Mouse (Mus musculus) kidney, embryonic 15.5 days (tissue): Measurements from ENCODE around the gene Fgfr1op. TPM values are rescaled to one million over a fixed set of nuclear protein-coding genes. Genes with fewer than 3 reads are reported as not detected.

Experiments
- ATAC-seq: fragments of 200-750 bp; cut with Nextera tagmentation; replicated peaks from 2 replicates; pipeline ENCODE4 v1.8.0; 2017; ENCODE audit warnings: moderate TSS enrichment; ENCODE audit not compliant: low FRiP score
- H3K27ac ChIP-seq: fragments of 300-500 bp; sonication (generic); 2 replicates; pipeline ENCODE4 v1.5.1; 2015; ENCODE audit warnings: mild to moderate bottlenecking, inconsistent platforms
- H3K27me3 ChIP-seq: fragments of 300-500 bp; sonication (generic); 2 replicates; pipeline ENCODE4 v1.6.1; 2015; ENCODE audit warnings: inconsistent platforms
- H3K36me3 ChIP-seq: fragments of 300-500 bp; sonication (generic); 2 replicates; pipeline ENCODE4 v1.6.1; 2015; ENCODE audit warnings: inconsistent platforms
- H3K4me1 ChIP-seq: fragments of 300-500 bp; sonication (generic); 2 replicates; pipeline ENCODE4 v1.6.1; 2015; ENCODE audit warnings: inconsistent platforms
- H3K4me2 ChIP-seq: fragments of 300-500 bp; sonication (generic); 2 replicates; pipeline ENCODE4 v1.6.1; 2015; ENCODE audit warnings: moderate library complexity, mild to moderate bottlenecking, inconsistent platforms
- H3K4me3 ChIP-seq: fragments of 300-500 bp; sonication (generic); replicated peaks from 2 replicates; pipeline ENCODE4 v1.5.1; 2015; ENCODE audit warnings: mild to moderate bottlenecking, inconsistent platforms
- H3K9ac ChIP-seq: fragments of 300-500 bp; sonication (generic); 2 replicates; pipeline ENCODE4 v1.6.1; 2015; ENCODE audit warnings: mild to moderate bottlenecking, inconsistent platforms
- H3K9me3 ChIP-seq: fragments of 300-500 bp; sonication (generic); replicated peaks from 2 replicates; pipeline ENCODE4 v1.6.1; 2016; ENCODE audit warnings: inconsistent platforms
- WGBS: fragments of 180-500 bp; shearing (Covaris S2); methylation state at CpG from one replicate; pipeline ENCODE4 v1.1.7; 2015; ENCODE audit warnings: mixed read lengths; 5-methylcytosine and 5-hydroxymethylcytosine counted together
- polyA plus RNA-seq: library from polyadenylated mRNA; unstranded; fragments of >200 nt; fragmentation: Nextera tagmentation; extraction: Ambion mirVana; gene quantifications from 2 replicates; pipeline ENCODE4 v1.2.1, GENCODE M21; 2015

Gene Fgfr1op
- polyA plus RNA-seq, 1 experiment from 2014 or later: 38.7 TPM

DNA sequence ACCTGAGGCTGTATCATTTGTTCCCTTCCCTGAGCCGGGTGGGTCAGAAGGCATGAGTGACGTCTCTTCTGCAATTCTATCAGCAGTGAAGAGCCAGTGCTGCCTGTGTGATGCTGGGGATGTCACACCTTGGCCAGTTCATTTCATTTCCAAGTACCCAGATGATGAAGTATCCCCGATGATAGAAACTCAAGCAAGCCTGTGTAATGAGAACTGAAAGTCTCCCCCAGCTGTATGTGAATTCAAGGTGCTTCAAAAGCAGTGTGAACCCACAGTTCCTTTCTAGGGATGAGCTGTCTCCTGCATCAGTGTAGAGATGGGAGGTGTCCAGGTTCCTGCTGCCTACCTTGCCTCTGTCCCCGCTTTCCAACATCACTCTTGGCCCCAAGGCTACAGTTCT, 69.2 kb downstream of the Fgfr1op start:
- H3K27me3 ChIP-seq: no peaks in the 10 kb centered on the region
- WGBS: 83% methylated on average over 4 of the region's 4 CpGs
- H3K4me3 ChIP-seq: no peak overlapping the region
- H3K9ac ChIP-seq: no peak overlapping the region
- H3K4me1 ChIP-seq: 0 out of 2 replicates have a peak, but pooled peaks cover 9% of the 10 kb centered on the region
- no peak for ATAC-seq
- H3K4me2 ChIP-seq: no peak overlapping the region
- H3K36me3 ChIP-seq: no peaks in the 10 kb centered on the region
- no peak overlapping the region for H3K27ac ChIP-seq
- no peaks in the 10 kb centered on the region for H3K9me3 ChIP-seq

DNA sequence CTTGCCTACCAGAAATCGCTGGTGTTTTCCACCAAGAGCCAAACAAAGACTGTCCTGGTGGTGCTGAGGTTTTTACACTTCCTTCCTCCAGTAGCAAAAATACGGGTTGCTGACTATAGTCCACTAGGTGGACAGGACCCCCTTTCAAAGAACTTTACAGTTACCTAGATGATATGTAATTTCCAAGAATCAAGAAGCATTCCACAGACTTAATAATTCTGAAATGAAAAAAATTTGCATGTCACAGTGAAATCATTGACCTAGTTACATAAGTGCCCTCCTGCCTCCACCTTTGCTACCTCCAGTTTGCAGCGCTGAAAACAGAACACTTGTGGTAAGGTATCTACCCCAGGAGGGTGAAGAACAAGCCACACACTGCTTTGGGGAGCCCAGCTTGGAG, 70.4 kb downstream of the Fgfr1op start, which contains the start of gene Ccr6:
Gene Ccr6 (plus strand): TSS at position 301 of the 400 bp plus-strand sequence.
- H3K4me1 ChIP-seq: 0 out of 2 replicates have a peak, but pooled peaks cover 9% of the 10 kb centered on the region
- WGBS: 74% methylated on average over 3 of the region's 3 CpGs
- H3K36me3 ChIP-seq: no peaks in the 10 kb centered on the region
- H3K4me2 ChIP-seq: no peak within 1 kb of the TSS
- ATAC-seq: no peak
- H3K27ac ChIP-seq: no peak within 1 kb of the TSS
- no peak within 1 kb of the TSS for H3K4me3 ChIP-seq
- no peak within 1 kb of the TSS for H3K9ac ChIP-seq
- no peaks in the 10 kb centered on the region for H3K9me3 ChIP-seq
- H3K27me3 ChIP-seq: no peaks in the 10 kb centered on the region

DNA sequence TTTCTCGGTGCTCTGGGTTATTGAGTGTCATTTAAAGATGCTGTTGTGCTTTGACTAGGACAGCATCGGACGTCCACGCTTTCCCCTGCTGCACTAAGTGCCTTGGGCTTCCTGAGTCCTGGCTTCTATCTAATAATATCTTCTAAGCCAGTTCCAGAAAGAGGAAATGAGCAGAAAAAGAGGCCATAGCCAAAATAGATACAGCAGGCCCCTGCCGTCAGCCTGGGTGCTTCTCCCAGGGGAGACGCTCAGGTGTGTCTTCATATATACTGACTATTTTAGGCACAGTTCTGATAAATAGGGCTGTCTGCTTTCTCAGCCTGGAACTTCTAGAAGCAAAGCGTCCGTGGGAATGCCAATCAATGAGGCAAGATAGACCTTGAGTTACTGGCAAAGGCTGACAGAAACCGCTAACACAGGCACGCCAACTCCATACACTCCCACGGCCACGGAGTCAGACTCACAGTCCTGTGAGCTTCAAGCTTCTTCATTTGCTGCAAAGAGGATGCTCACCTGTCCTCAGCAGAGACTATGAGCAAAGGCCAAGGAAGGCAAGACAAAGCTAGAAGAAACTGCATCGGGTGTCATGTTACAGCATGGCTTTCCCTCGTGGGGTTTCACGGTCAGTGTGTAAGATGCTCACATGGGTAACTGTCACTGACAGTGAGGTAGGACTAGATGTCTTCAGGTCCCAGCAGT, 72.9 kb downstream of the Fgfr1op start:
- Histone ChIP-seq H3K4me2 (no peak overlapping the region), H3K27me3 (no peaks in the 10 kb centered on the region), H3K27ac (no peak overlapping the region), H3K4me3 (no peak overlapping the region), H3K36me3 (no peaks in the 10 kb centered on the region), H3K4me1 (0 out of 2 replicates have a peak, but pooled peaks cover 9% of the 10 kb centered on the region), H3K9me3 (no peaks in the 10 kb centered on the region), H3K9ac (no peak overlapping the region)
- ATAC-seq: no peak
- 67% methylated on average over 15 of the region's 15 CpGs for WGBS

DNA sequence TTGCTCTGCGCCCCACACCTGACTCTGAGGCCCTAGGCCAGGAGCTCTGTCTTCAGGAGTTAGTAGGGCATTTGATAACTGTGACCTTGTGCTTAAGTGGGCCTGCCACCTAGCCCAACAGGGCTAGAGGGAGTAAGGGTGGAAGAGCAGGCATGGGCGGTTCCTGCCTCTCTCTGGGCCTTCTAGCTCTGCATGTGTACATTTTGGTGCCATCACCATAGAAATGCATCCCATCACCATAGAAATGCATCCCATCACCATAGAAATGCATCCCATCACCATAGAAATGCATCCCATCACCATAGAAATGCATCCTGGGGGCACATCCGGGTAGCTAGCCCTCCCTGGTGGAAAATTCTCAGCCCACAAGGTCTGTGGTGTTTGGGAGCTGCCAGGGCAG, 74.3 kb downstream of the Fgfr1op start:
- no peak for ATAC-seq
- WGBS: 80% methylated on average over 3 of the region's 3 CpGs
- H3K27me3 ChIP-seq: no peaks in the 10 kb centered on the region
- no peaks in the 10 kb centered on the region for H3K36me3 ChIP-seq
- H3K9ac ChIP-seq: no peak overlapping the region
- no peaks in the 10 kb centered on the region for H3K9me3 ChIP-seq
- no peak overlapping the region for H3K4me3 ChIP-seq
- H3K4me1 ChIP-seq: no peaks in the 10 kb centered on the region
- no peak overlapping the region for H3K27ac ChIP-seq
- no peak overlapping the region for H3K4me2 ChIP-seq

DNA sequence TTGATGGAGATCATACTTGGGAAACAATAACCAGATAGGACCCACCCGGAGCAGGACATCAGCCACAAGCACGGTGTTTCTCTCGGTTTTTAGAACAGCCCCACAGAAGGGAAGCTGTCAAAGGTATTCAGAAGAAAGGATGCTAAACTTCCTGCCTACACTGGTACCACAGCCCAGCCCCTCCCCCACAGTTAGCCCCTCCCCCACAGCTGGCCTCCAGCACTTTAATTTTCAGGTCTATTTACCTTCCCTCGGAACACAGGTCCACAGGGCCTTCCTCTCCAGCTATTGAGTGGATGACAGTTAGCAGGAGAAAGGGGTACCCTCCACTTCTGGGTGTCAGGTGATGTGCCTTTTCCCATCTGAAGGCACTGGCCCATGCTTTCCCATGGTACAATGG, 75.2 kb downstream of the Fgfr1op start:
- no peaks in the 10 kb centered on the region for H3K9me3 ChIP-seq
- no peak overlapping the region for H3K9ac ChIP-seq
- H3K27ac ChIP-seq: no peak overlapping the region
- H3K27me3 ChIP-seq: no peaks in the 10 kb centered on the region
- H3K4me3 ChIP-seq: no peak overlapping the region
- no peaks in the 10 kb centered on the region for H3K36me3 ChIP-seq
- 64% methylated on average over 4 of the region's 4 CpGs for WGBS
- ATAC-seq: no peak
- no peak overlapping the region for H3K4me2 ChIP-seq
- H3K4me1 ChIP-seq: no peaks in the 10 kb centered on the region

DNA sequence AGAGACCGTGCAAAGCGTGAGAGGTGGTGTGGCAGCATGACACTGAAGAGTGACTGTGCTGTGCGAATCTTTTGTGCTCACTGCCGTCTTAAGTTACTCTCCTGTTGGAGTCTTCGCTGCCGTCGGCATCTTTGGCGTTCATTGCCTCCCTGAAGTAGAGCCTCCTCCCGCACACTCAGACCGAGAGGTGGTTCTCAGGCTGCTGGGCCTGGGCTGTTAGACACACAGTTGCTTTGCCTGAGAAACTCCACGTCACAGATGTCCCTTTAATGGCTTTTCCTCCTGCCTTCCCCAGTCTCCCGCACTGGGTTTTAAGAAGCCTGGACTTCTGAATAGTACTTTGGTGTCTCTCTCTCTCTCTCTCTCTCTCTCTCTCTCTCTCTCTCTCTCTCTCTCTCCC, 76.3 kb downstream of the Fgfr1op start:
- Histone ChIP-seq H3K27me3 (no peaks in the 10 kb centered on the region), H3K9ac (no peak overlapping the region), H3K36me3 (no peaks in the 10 kb centered on the region), H3K4me1 (no peaks in the 10 kb centered on the region), H3K4me2 (no peak overlapping the region), H3K9me3 (no peaks in the 10 kb centered on the region), H3K4me3 (no peak overlapping the region), H3K27ac (no peak overlapping the region)
- ATAC-seq: no peak
- 56% methylated on average over 12 of the region's 12 CpGs for WGBS

DNA sequence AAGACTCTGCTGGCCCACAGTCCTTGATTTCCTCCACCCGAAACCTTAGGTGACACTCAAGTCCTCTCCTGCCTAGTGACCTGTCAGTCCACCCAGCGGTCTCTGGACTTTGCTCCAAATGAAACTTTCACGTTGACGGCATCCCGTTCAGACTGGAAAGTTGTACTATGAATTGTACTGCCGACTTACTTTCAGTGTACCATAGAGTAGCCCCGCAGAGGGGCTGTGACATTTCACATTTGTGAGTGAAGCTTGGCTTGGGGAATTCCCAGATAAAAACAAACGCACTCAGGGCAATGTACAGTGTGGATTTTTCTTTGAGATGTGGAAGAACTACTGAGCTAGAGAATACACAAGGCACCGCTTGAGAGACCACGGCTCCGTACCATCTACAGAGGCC, 76.9 kb downstream of the Fgfr1op start:
- Histone ChIP-seq H3K27ac (no peak overlapping the region), H3K4me3 (no peak overlapping the region), H3K4me2 (no peak overlapping the region), H3K9ac (no peak overlapping the region), H3K27me3 (no peaks in the 10 kb centered on the region), H3K9me3 (no peaks in the 10 kb centered on the region), H3K36me3 (no peaks in the 10 kb centered on the region), H3K4me1 (no peaks in the 10 kb centered on the region)
- no peak for ATAC-seq
- WGBS: 89% methylated on average over 11 of the region's 11 CpGs

DNA sequence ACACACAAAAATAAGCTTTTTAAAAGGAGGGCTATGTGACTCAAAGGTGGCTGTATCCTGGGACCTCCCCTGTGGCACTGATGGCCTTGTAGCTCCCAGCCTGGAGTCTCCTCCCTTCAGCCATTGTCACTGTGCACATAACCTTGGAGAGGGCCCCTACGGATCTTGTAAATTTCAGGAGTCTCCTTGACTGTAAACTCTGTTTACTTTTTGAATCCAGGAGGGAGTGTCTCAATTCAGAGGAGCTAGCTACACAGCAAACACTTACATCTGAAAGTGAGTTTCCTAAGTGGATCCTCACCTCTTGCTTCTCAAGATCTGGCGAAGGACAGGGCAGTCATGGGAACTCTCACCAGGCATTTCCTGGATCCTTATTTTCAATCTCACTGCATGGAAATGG, 78.8 kb downstream of the Fgfr1op start:
- no peaks in the 10 kb centered on the region for H3K36me3 ChIP-seq

DNA sequence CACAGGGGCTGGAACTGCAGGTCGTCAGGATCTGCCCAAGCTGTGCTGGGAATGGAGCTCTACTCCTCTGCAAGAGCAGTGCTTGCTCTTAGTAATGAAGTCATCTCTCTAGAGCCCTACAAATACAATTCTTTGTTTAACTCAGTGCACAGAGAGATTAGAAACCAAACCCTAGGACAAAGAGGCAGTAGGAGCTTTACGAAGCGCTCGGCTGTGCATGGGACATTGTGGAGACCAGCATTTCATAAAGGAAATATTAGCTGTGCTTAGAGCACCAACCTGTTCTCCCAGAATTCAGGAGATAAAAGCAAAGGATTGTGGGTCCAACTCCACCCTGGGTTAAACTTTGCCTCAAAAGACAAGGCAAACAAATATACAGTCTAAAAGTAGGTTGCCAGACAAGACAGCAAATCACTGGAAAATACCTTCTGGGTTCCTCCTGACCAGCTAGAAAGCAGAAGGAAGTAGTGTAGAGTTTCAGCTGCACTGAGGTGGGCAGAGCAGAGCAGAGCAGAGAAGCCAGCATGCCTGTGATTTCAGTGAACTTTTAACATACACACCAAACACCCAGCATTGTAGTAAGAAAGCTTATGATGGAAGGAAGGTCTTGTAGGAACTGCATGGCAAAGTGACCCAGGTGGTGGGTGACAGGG, 80.9 kb downstream of the Fgfr1op start:
- no peak for ATAC-seq
- no peaks in the 10 kb centered on the region for H3K4me1 ChIP-seq
- H3K9ac ChIP-seq: no peak overlapping the region

More for the DNA sequence above, 78.8 kb downstream of the Fgfr1op start:
- no peak overlapping the region for H3K4me2 ChIP-seq
- no peak overlapping the region for H3K27ac ChIP-seq
- H3K4me1 ChIP-seq: no peaks in the 10 kb centered on the region
- H3K9ac ChIP-seq: no peak overlapping the region
- no peak overlapping the region for H3K4me3 ChIP-seq
- no peak for ATAC-seq
- H3K9me3 ChIP-seq: no peaks in the 10 kb centered on the region
- H3K27me3 ChIP-seq: no peaks in the 10 kb centered on the region
- WGBS: 63% methylated on average over 2 of the region's 2 CpGs

More for the DNA sequence above, 80.9 kb downstream of the Fgfr1op start:
- H3K27ac ChIP-seq: no peak overlapping the region
- H3K36me3 ChIP-seq: no peaks in the 10 kb centered on the region
- H3K27me3 ChIP-seq: no peaks in the 10 kb centered on the region
- H3K4me3 ChIP-seq: no peak overlapping the region
- no peaks in the 10 kb centered on the region for H3K9me3 ChIP-seq
- H3K4me2 ChIP-seq: no peak overlapping the region
- WGBS: 78% methylated on average over 4 of the region's 4 CpGs

Other genes with a start within 250 kb of the Fgfr1op start
- gene Tagap, start 239.5 kb upstream of the Fgfr1op start, polyA plus RNA-seq: 0.51 and 0.84 TPM in 2 replicates
- gene Rsph3a, start 219.9 kb upstream of the Fgfr1op start, polyA plus RNA-seq: 52.0 and 61.3 TPM in 2 replicates
- 0.26 and 0.57 TPM in 2 replicates for gene Gm49673, start 17.7 kb upstream of the Fgfr1op start, polyA plus RNA-seq
- 43.8 and 45.0 TPM in 2 replicates for gene Rnaset2a, start 17.4 kb upstream of the Fgfr1op start, polyA plus RNA-seq
- not detected in 2 replicates for gene Ccr6, start 70.5 kb downstream of the Fgfr1op start, polyA plus RNA-seq
- gene Mpc1, start 117.4 kb downstream of the Fgfr1op start, polyA plus RNA-seq: 165 and 179 TPM in 2 replicates
- 77.8 and 81.4 TPM in 2 replicates for gene Sft2d1, start 145.6 kb downstream of the Fgfr1op start, polyA plus RNA-seq
- gene Prr18, start 172.0 kb downstream of the Fgfr1op start, polyA plus RNA-seq: 0.30 and 0.42 TPM in 2 replicates
- gene T2, start 190.5 kb downstream of the Fgfr1op start, polyA plus RNA-seq: 0.26 and 0.66 TPM in 2 replicates